Mouse (Mus musculus): ENCODE data around the gene Kif2c. TPM values are rescaled to one million over a fixed set of nuclear protein-coding genes. Genes with fewer than 3 reads are reported as not detected.

Kif2c gene
- polyA plus RNA-seq, 2 experiments: 19.4 to 30.1 TPM

- H3K27ac ChIP-seq: no peak overlapping the region
- H3K4me1 ChIP-seq (replicated peaks; ENCODE audit: control insufficient read depth in 2 of 2, insufficient read depth in 2 of 2, low read length in 1 of 2): peaks cover 4 to 5% of the 10 kb centered on the region in 2 experiments
- no peak overlapping the region for H3K4me2 ChIP-seq (ENCODE audit: low read depth)
- no peaks in the 10 kb centered on the region for H3K27me3 ChIP-seq (ENCODE audit: control insufficient read depth, insufficient read depth, low read length)
- DNase-seq (ENCODE audit: low read depth in 3 of 3, low spot score in 3 of 3): no peak
- ATAC-seq (ENCODE audit: insufficient read depth): no peak
- no peak overlapping the region for H3K4me3 ChIP-seq (ENCODE audit: insufficient read depth in 1 of 2, low read depth in 2 of 2, low read length in 2 of 2)
- TF ChIP-seq CTCF (IDR thresholded peaks at IDR 0.05; ENCODE audit: low read depth) (no peak), EP300 (IDR thresholded peaks at IDR 0.05; ENCODE audit: low read depth) (no peak)
- H3K36me3 ChIP-seq (replicated peaks; ENCODE audit: control insufficient read depth, insufficient read depth, low read depth): peaks cover 33% of the 10 kb centered on the region
- H3K9me3 ChIP-seq (ENCODE audit: control insufficient read depth, low read length): no peaks in the 10 kb centered on the region
- 72% methylated on average over 18 of the region's 18 CpGs for WGBS (ENCODE audit: insufficient replicate concordance)
- no peak overlapping the region for H3K9ac ChIP-seq (replicated peaks)
Measured at GRCm38 (mm10) chr4:117148047-117148713, 34.3 kb downstream of the Kif2c start.

- peaks cover 16% of the 10 kb centered on the region for H3K36me3 ChIP-seq (replicated peaks; ENCODE audit: control insufficient read depth, insufficient read depth, low read depth)
- DNase-seq (ENCODE audit: low read depth in 3 of 3, low spot score in 3 of 3) (peak; percentile 80 to 89 (median 84)), ATAC-seq (ENCODE audit: insufficient read depth) (peak; percentile 27; the same call in 1 of the 2 replicates)
- WGBS (ENCODE audit: insufficient replicate concordance): 37% methylated on average over 15 of the region's 15 CpGs
- peak; percentile 99 for TF ChIP-seq CTCF (IDR thresholded peaks at IDR 0.05; ENCODE audit: low read depth)
- TF ChIP-seq EP300 (IDR thresholded peaks at IDR 0.05; ENCODE audit: low read depth): no peak
- H3K27ac ChIP-seq: no peak overlapping the region
- no peaks in the 10 kb centered on the region for H3K4me1 ChIP-seq (replicated peaks; ENCODE audit: control insufficient read depth in 2 of 2, insufficient read depth in 2 of 2, low read length in 1 of 2)
- no peak overlapping the region for H3K4me3 ChIP-seq (ENCODE audit: insufficient read depth in 1 of 2, low read depth in 2 of 2, low read length in 2 of 2)
- H3K27me3 ChIP-seq (ENCODE audit: control insufficient read depth, insufficient read depth, low read length): no peaks in the 10 kb centered on the region
- H3K9me3 ChIP-seq (ENCODE audit: control insufficient read depth, low read length): no peaks in the 10 kb centered on the region
- no peak overlapping the region for H3K9ac ChIP-seq (replicated peaks)
- no peak overlapping the region for H3K4me2 ChIP-seq (ENCODE audit: low read depth)
Measured at GRCm38 (mm10) chr4:117146176-117146575, 36.3 kb downstream of the Kif2c start.

GRCm38 (mm10) chr4:117145248-117145647 is 37.2 kb downstream of the Kif2c start:
- TF ChIP-seq EP300 (IDR thresholded peaks at IDR 0.05; ENCODE audit: low read depth): no peak
- TF ChIP-seq CTCF (IDR thresholded peaks at IDR 0.05; ENCODE audit: low read depth): no peak
- no peaks in the 10 kb centered on the region for H3K4me1 ChIP-seq (replicated peaks; ENCODE audit: control insufficient read depth in 2 of 2, insufficient read depth in 2 of 2, low read length in 1 of 2)
- H3K4me3 ChIP-seq (ENCODE audit: insufficient read depth in 1 of 2, low read depth in 2 of 2, low read length in 2 of 2): no peak overlapping the region
- no peaks in the 10 kb centered on the region for H3K9me3 ChIP-seq (ENCODE audit: control insufficient read depth, low read length)
- H3K9ac ChIP-seq (replicated peaks): no peak overlapping the region
- ATAC-seq (ENCODE audit: insufficient read depth) (no peak), DNase-seq (ENCODE audit: low read depth in 3 of 3, low spot score in 3 of 3) (no peak)
- 84% methylated on average over 13 of the region's 13 CpGs for WGBS (ENCODE audit: insufficient replicate concordance)
- peaks cover 7% of the 10 kb centered on the region for H3K36me3 ChIP-seq (replicated peaks; ENCODE audit: control insufficient read depth, insufficient read depth, low read depth)
- H3K27me3 ChIP-seq (ENCODE audit: control insufficient read depth, insufficient read depth, low read length): no peaks in the 10 kb centered on the region
- H3K4me2 ChIP-seq (ENCODE audit: low read depth): no peak overlapping the region
- no peak overlapping the region for H3K27ac ChIP-seq

GRCm38 (mm10) chr4:117143023-117143422 is 39.4 kb downstream of the Kif2c start:
- H3K4me2 ChIP-seq (ENCODE audit: low read depth): no peak overlapping the region
- ATAC-seq (ENCODE audit: insufficient read depth): no peak
- no peak for TF ChIP-seq CTCF (IDR thresholded peaks at IDR 0.05; ENCODE audit: low read depth)
- TF ChIP-seq EP300 (IDR thresholded peaks at IDR 0.05; ENCODE audit: low read depth): no peak
- no peak overlapping the region for H3K27ac ChIP-seq
- 54% methylated on average over 7 of the region's 7 CpGs for WGBS (ENCODE audit: insufficient replicate concordance)
- no peaks in the 10 kb centered on the region for H3K9me3 ChIP-seq (ENCODE audit: control insufficient read depth, low read length)
- no peaks in the 10 kb centered on the region for H3K36me3 ChIP-seq (replicated peaks; ENCODE audit: control insufficient read depth, insufficient read depth, low read depth)
- H3K27me3 ChIP-seq (ENCODE audit: control insufficient read depth, insufficient read depth, low read length): no peaks in the 10 kb centered on the region
- no peak for DNase-seq (ENCODE audit: low read depth in 3 of 3, low spot score in 3 of 3)
- H3K4me3 ChIP-seq (ENCODE audit: insufficient read depth in 1 of 2, low read depth in 2 of 2, low read length in 2 of 2): no peak overlapping the region
- no peaks in the 10 kb centered on the region; a peak in 1 of 4 replicates for H3K4me1 ChIP-seq (replicated peaks; ENCODE audit: control insufficient read depth in 2 of 2, insufficient read depth in 2 of 2, low read length in 1 of 2)
- no peak overlapping the region for H3K9ac ChIP-seq (replicated peaks)

GRCm38 (mm10) chr4:117140613-117141012 is 41.8 kb downstream of the Kif2c start:
- H3K27me3 ChIP-seq (ENCODE audit: control insufficient read depth, insufficient read depth, low read length): no peaks in the 10 kb centered on the region
- H3K9me3 ChIP-seq (ENCODE audit: control insufficient read depth, low read length): no peaks in the 10 kb centered on the region
- no peak overlapping the region for H3K27ac ChIP-seq
- no peak for ATAC-seq (ENCODE audit: insufficient read depth)
- no peak for DNase-seq (ENCODE audit: low read depth in 3 of 3, low spot score in 3 of 3)
- H3K4me1 ChIP-seq (replicated peaks; ENCODE audit: control insufficient read depth in 2 of 2, insufficient read depth in 2 of 2, low read length in 1 of 2): peaks cover 0 to 10% of the 10 kb centered on the region in 2 experiments; a peak in 3 of 4 replicates
- H3K36me3 ChIP-seq (replicated peaks; ENCODE audit: control insufficient read depth, insufficient read depth, low read depth): no peaks in the 10 kb centered on the region
- no peak overlapping the region for H3K4me2 ChIP-seq (ENCODE audit: low read depth)
- no peak overlapping the region for H3K4me3 ChIP-seq (ENCODE audit: insufficient read depth in 1 of 2, low read depth in 2 of 2, low read length in 2 of 2)
- H3K9ac ChIP-seq (replicated peaks): no peak overlapping the region
- TF ChIP-seq CTCF (IDR thresholded peaks at IDR 0.05; ENCODE audit: low read depth): peak; percentile 16; the same call in 1 of the 2 replicates
- TF ChIP-seq EP300 (IDR thresholded peaks at IDR 0.05; ENCODE audit: low read depth): no peak
- WGBS (ENCODE audit: insufficient replicate concordance): 34% methylated on average over 4 of the region's 4 CpGs
